Mouse (Mus musculus) stomach, embryonic 14.5 days (tissue): ENCODE measurements around the gene Tppp2. TPM values are rescaled to one million over a fixed set of nuclear protein-coding genes. Genes with fewer than 3 reads are reported as not detected.
"Not testable (repeated sequence)": the region's sequence is repeated elsewhere in the genome, so short reads cannot be mapped to it uniquely, and the experiment has no call there.

Source experiments
- ATAC-seq: fragments of 200-750 bp; cut with Nextera tagmentation; 2 replicates; pipeline ENCODE4 v1.8.0; 2017; ENCODE audit warnings: low read depth, moderate TSS enrichment; ENCODE audit not compliant: insufficient number of reproducible peaks, insufficient read depth, low FRiP score
- H3K27ac ChIP-seq: fragments of 300-500 bp; sonication (generic); 2 replicates; pipeline ENCODE4 v1.5.1; 2014; ENCODE audit warnings: mild to moderate bottlenecking, low read length, moderate library complexity, mixed read lengths
- H3K27me3 ChIP-seq: fragments of 300-500 bp; sonication (generic); 2 replicates; pipeline ENCODE4 v1.6.1; 2014; ENCODE audit warnings: low read length, control low read depth, mixed read lengths; ENCODE audit not compliant: control insufficient read depth, insufficient read depth
- H3K36me3 ChIP-seq: fragments of 300-500 bp; sonication (generic); 2 replicates; pipeline ENCODE4 v1.6.1; 2014; ENCODE audit warnings: mild to moderate bottlenecking, control low read depth, low read length, moderate library complexity, mixed read lengths; ENCODE audit not compliant: control insufficient read depth, insufficient read depth
- H3K4me1 ChIP-seq: fragments of 300-500 bp; sonication (generic); 2 replicates; pipeline ENCODE4 v1.6.1; 2014; ENCODE audit warnings: low read length, control low read depth, mixed read lengths; ENCODE audit not compliant: control insufficient read depth, insufficient read depth
- H3K4me2 ChIP-seq: fragments of 300-500 bp; sonication (generic); replicated peaks from 2 replicates; pipeline ENCODE4 v1.6.1; 2014; ENCODE audit warnings: low read depth, low read length, control low read depth
- H3K4me3 ChIP-seq: fragments of 300-500 bp; sonication (generic); 2 replicates; pipeline ENCODE4 v1.5.1; 2014; ENCODE audit warnings: low read depth, low read length, control low read depth
- H3K9ac ChIP-seq: fragments of 300-500 bp; sonication (generic); replicated peaks from 2 replicates; pipeline ENCODE4 v1.6.1; 2014; ENCODE audit warnings: low read depth, mild to moderate bottlenecking, control low read depth, low read length, moderate library complexity, mixed read lengths
- H3K9me3 ChIP-seq: fragments of 300-500 bp; sonication (generic); 2 replicates; pipeline ENCODE4 v1.6.1; 2016; ENCODE audit warnings: low read depth, low read length, control low read depth; ENCODE audit not compliant: control insufficient read depth
- WGBS: fragments of 180-500 bp; shearing (Covaris S2); extraction: QIAGEN DNeasy Blood & Tissue Kit; methylation state at CpG from one replicate; pipeline ENCODE4 v1.1.7; 2014; 5-methylcytosine and 5-hydroxymethylcytosine counted together
- polyA plus RNA-seq: library from polyadenylated mRNA; unstranded; fragments of >200 nt; fragmentation: Nextera tagmentation; extraction: Ambion mirVana; gene quantifications from 2 replicates; pipeline ENCODE4 v1.2.1, GENCODE M21; 2014

Tppp2 gene
- polyA plus RNA-seq, 1 experiment from 2014 or later, result not detected

- 95% methylated on average over 11 of the region's 11 CpGs for WGBS
These were observed 8.7 kb downstream of the Tppp2 start for GRCm38 (mm10) chr14:51926930-51927329.

GRCm38 (mm10) chr14:51929309-51929943 lies 11.2 kb downstream of the Tppp2 start:
- 53% methylated on average over 8 of the region's 8 CpGs for WGBS
- Histone ChIP-seq H3K27me3 (no peaks in the 10 kb centered on the region), H3K27ac (peak overlapping the region; percentile 61), H3K36me3 (no peaks in the 10 kb centered on the region), H3K4me2 (no peak overlapping the region), H3K4me3 (no peak overlapping the region), H3K9me3 (no peaks in the 10 kb centered on the region), H3K9ac (no peak overlapping the region), H3K4me1 (peaks cover 15% of the 10 kb centered on the region; the same call in 1 of the 2 replicates)
- ATAC-seq, result 0 out of 2 replicates have a peak, but pooled peaks have one; percentile 23

More at GRCm38 (mm10) chr14:51926930-51927329, 8.7 kb downstream of the Tppp2 start:
- H3K36me3 ChIP-seq, ATAC-seq, H3K9me3 ChIP-seq, H3K9ac ChIP-seq, H3K27me3 ChIP-seq, H3K27ac ChIP-seq, H3K4me2 ChIP-seq, H3K4me3 ChIP-seq: not testable (repeated sequence)
- H3K4me1 ChIP-seq, result peaks cover 19% of the 10 kb centered on the region

GRCm38 (mm10) chr14:51929968-51930367 lies 11.7 kb downstream of the Tppp2 start:
- H3K4me1 ChIP-seq, result peaks cover 15% of the 10 kb centered on the region; the same call in 1 of the 2 replicates
- H3K36me3 ChIP-seq, result no peaks in the 10 kb centered on the region
- peak overlapping the region; percentile 61 for H3K27ac ChIP-seq
- no peak overlapping the region for H3K4me2 ChIP-seq
- no peaks in the 10 kb centered on the region for H3K9me3 ChIP-seq
- no peak overlapping the region for H3K4me3 ChIP-seq
- H3K9ac ChIP-seq, result no peak overlapping the region
- H3K27me3 ChIP-seq, result no peaks in the 10 kb centered on the region
- 44% methylated on average over 9 of the region's 9 CpGs for WGBS
- ATAC-seq, result no peak

GRCm38 (mm10) chr14:51930824-51931223 lies 12.6 kb downstream of the Tppp2 start:
- WGBS, result 29% methylated on average over 5 of the region's 5 CpGs
- Histone ChIP-seq H3K27me3 (no peaks in the 10 kb centered on the region), H3K4me1 (peaks cover 15% of the 10 kb centered on the region; the same call in 1 of the 2 replicates), H3K4me3 (no peak overlapping the region), H3K9me3 (no peaks in the 10 kb centered on the region), H3K36me3 (no peaks in the 10 kb centered on the region), H3K27ac (0 out of 2 replicates have a peak overlapping the region, but pooled peaks have one; percentile 61), H3K9ac (0 out of 2 replicates have a peak overlapping the region, but pooled peaks have one; percentile 7), H3K4me2 (no peak overlapping the region)
- peak; percentile 81; the same call in 1 of the 2 replicates for ATAC-seq

- Histone ChIP-seq H3K9ac (no peak overlapping the region), H3K27ac (peak overlapping the region; percentile 66; the same call in 1 of the 2 replicates)
- peak; percentile 66 for ATAC-seq
These were observed 14.1 kb downstream of the Tppp2 start for GRCm38 (mm10) chr14:51932092-51933020.

GRCm38 (mm10) chr14:51939005-51939404 lies 20.8 kb downstream of the Tppp2 start:
- WGBS, result 84% methylated on average over 9 of the region's 9 CpGs

More at GRCm38 (mm10) chr14:51932092-51933020, 14.1 kb downstream of the Tppp2 start:
- Histone ChIP-seq H3K9me3 (no peaks in the 10 kb centered on the region), H3K4me1 (peaks cover 15% of the 10 kb centered on the region; the same call in 1 of the 2 replicates), H3K27me3 (no peaks in the 10 kb centered on the region), H3K4me3 (no peak overlapping the region), H3K4me2 (no peak overlapping the region), H3K36me3 (no peaks in the 10 kb centered on the region)
- WGBS, result 39% methylated on average over 10 of the region's 10 CpGs

GRCm38 (mm10) chr14:51940944-51941560 lies 22.8 kb downstream of the Tppp2 start:
- no peak overlapping the region for H3K4me2 ChIP-seq
- H3K9ac ChIP-seq, result no peak overlapping the region
- no peak overlapping the region for H3K27ac ChIP-seq
- no peaks in the 10 kb centered on the region; the same call in 1 of the 2 replicates for H3K9me3 ChIP-seq
- H3K36me3 ChIP-seq, result no peaks in the 10 kb centered on the region
- ATAC-seq, result no peak
- H3K27me3 ChIP-seq, result no peaks in the 10 kb centered on the region
- H3K4me1 ChIP-seq, result no peaks in the 10 kb centered on the region
- 42% methylated on average over 8 of the region's 8 CpGs for WGBS
- no peak overlapping the region for H3K4me3 ChIP-seq

More at GRCm38 (mm10) chr14:51939005-51939404, 20.8 kb downstream of the Tppp2 start:
- H3K27me3 ChIP-seq, result no peaks in the 10 kb centered on the region
- H3K9me3 ChIP-seq, result no peaks in the 10 kb centered on the region; the same call in 1 of the 2 replicates
- H3K4me3 ChIP-seq, result no peak overlapping the region
- H3K4me2 ChIP-seq, result no peak overlapping the region
- no peaks in the 10 kb centered on the region for H3K36me3 ChIP-seq
- ATAC-seq, result no peak
- H3K4me1 ChIP-seq, result no peaks in the 10 kb centered on the region
- no peak overlapping the region for H3K9ac ChIP-seq
- H3K27ac ChIP-seq, result no peak overlapping the region

- Histone ChIP-seq H3K4me2 (no peak overlapping the region), H3K27ac (no peak overlapping the region), H3K4me3 (no peak overlapping the region), H3K27me3 (no peaks in the 10 kb centered on the region), H3K9ac (no peak overlapping the region), H3K9me3 (no peaks in the 10 kb centered on the region; the same call in 1 of the 2 replicates), H3K36me3 (no peaks in the 10 kb centered on the region), H3K4me1 (no peaks in the 10 kb centered on the region)
- 73% methylated on average over 9 of the region's 9 CpGs for WGBS
- ATAC-seq, result no peak
These were observed 23.4 kb downstream of the Tppp2 start for GRCm38 (mm10) chr14:51941577-51941976.
